Mouse (Mus musculus) right cerebral cortex, postnatal 36 days (tissue): Measurements from ENCODE around the gene Wdr43.

Source experiments
- DNase-seq, 2 experiments: peaks; one replicate each; pipeline ENCODE4 v3.0.0; 2022; ENCODE audit warnings: low spot score in 2 of 2, mixed read lengths in 1 of 2

Wdr43 gene

GRCm38 (mm10) chr17:71663491-71663890, 47.8 kb downstream of the Wdr43 start:
- DNase-seq: no peak

- no peak for DNase-seq
Observed at GRCm38 (mm10) chr17:71664172-71664571, 48.5 kb downstream of the Wdr43 start.

GRCm38 (mm10) chr17:71665201-71665600, 49.5 kb downstream of the Wdr43 start:
- no peak for DNase-seq

DNA sequence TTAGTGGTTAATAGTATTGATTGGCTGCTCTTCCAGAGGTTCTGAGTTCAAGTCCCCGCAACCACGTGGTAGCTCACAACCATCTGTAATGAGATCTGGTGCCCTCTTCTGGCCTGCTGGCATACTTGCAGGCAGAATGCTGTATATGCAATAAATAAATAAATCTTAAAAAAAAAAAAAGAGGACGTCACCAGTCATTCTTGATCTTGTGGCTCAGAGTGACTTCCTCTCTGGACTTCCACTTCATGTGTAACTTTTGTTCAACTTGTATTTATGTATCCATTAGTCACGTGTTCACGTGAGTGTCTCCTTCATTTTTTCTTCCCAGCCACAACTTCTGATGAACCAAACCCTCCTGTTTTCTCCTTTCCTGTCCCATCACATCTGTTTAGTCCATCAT, 53.8 kb downstream of the Wdr43 start:
- no peak for DNase-seq

- no peak for DNase-seq
Observed at GRCm38 (mm10) chr17:71671840-71672546, 56.3 kb downstream of the Wdr43 start.

- DNase-seq: no peak
Observed at GRCm38 (mm10) chr17:71673092-71673491, 57.4 kb downstream of the Wdr43 start, which contains the start of gene Togaram2. Gene Togaram2 (plus strand): TSS chr17:71673261.

DNA sequence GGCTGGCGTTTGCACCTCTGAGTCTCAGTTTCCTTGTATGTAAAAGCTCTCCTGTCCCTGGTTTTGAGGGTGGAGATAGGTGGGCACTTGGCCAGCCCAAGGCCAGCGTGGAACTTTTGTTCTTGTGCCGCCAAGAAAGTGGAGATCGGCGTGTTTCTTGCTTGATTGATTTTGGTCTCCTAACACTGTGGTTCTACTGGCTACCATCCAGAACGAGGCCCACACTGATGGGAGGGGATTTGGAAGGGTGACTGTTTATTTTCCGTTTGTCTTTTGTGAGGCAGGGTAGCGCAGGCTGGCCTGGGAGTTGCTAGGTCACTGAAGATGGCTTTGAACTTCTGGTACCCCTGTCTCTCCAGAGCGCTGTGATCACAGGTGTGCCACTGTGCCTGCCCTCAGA, 58.2 kb downstream of the Wdr43 start:
- no peak for DNase-seq

DNA sequence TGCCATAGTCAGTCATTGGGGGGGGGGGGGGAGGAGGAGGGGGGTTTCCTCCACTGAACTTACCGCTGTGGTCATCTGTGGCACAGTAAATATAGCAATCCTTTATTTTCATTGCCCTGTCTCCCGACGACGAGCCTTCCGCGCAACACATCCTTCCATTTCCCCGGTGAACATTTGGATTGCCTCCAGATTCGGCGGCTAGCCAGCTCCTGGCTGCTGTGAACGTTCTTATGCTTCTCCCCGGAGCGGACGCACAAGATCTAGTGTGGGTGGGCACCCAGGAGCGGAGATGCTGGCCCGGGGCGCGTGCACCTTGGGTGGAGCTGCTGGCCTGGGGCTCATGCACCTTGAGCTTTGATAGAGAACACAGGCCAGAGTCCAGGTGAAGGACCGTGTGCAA, 59.2 kb downstream of the Wdr43 start:
- no peak for DNase-seq

- no peak for DNase-seq
Observed at GRCm38 (mm10) chr17:71681666-71682065, 66.0 kb downstream of the Wdr43 start.

GRCm38 (mm10) chr17:71682379-71682778, 66.7 kb downstream of the Wdr43 start:
- no peak for DNase-seq

DNA sequence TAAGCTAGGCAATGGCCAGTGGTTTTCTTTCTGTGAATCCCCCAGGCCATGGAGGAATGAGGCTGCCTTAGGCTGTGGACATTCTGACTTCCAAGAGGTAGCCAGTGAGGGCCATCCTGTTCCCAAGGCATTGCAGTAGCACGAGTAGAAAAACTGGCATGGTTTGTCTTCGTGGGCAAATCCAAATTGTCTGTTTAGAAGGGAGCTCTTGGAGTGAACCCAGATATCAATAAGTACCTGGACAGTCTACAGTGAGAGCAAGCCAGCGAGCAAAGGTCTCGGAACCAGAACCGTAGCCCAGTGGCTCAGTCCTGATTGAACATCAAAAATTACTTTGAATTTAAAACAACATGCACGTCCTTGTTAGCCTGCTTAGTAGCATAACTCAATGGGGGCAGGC, 67.6 kb downstream of the Wdr43 start:
- no peak for DNase-seq

- no peak for DNase-seq
Observed at GRCm38 (mm10) chr17:71684103-71684608, 68.5 kb downstream of the Wdr43 start.

GRCm38 (mm10) chr17:71687436-71687835, 71.7 kb downstream of the Wdr43 start:
- no peak for DNase-seq

DNA sequence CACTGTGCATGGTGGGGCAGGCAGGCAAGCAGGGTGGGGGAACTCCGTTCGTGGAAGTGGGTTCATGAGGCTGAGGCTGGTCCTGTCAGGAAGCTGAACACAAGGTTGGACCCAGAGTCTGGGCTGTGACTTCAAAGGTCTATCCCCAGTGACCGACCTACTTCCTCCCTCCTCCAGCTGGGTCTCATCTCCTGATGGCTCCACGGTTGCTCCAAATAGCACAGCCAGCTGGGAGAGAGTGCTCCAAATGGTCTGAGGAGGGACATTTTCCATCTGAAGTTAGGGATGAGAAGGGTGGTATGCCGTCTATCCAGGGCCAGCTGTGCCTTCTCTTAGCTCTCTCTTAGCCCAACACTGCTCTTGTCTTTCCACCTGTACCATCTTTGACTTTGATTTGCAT, 74.2 kb downstream of the Wdr43 start:
- no peak for DNase-seq

DNA sequence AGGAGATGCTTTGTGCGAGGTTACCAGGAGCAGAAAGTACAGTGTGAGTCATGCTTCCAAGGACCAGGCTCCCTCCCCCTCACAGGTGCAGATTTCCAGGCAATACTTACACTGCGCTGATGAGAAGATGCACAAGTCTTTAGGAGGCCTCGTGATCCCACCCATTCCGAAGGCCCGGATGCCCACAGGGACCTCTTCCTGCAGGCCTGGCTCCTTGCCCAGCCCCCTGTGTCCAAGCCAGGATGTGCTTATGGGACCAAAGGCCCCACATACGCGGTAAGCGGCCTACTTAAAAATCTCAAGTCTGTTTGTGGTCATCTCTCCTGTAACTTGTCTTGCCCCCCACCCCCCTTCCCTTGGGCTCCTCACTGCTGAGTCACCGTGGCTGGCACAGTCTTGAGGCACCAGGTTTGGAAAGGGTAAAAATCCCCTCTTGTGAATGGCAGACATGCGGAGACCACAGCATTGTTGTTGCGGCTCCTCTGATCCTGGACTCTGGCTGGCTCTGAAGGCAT, 75.7 kb downstream of the Wdr43 start:
- peak in 1 of 2 experiments; percentile 46 for DNase-seq

- peak; percentile 60 to 63 for DNase-seq
Observed at GRCm38 (mm10) chr17:71693313-71693712, 77.6 kb downstream of the Wdr43 start.

- DNase-seq: no peak
Observed at GRCm38 (mm10) chr17:71693780-71694179, 78.1 kb downstream of the Wdr43 start.

DNA sequence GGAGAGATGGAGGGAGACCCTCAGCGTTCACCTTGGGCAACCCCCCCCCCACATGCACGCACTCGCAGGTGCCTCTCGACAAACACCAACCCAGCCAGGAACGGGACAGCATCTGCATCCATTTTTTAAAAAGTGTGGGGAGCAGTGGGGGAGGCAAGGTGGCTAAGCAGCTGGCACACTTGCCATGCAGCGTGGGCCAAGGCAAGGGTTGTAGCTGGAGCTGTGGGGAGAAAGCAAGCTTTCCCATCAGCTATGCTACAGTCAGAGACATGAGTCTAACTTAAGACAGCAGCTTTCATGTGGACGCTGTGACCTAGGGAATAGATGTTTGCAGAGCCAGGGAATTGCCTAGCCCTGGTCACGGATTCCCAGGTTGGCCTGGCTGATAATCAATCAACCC, 79.5 kb downstream of the Wdr43 start:
- no peak for DNase-seq

- DNase-seq: no peak
Observed at GRCm38 (mm10) chr17:71695716-71696315, 80.1 kb downstream of the Wdr43 start.

DNA sequence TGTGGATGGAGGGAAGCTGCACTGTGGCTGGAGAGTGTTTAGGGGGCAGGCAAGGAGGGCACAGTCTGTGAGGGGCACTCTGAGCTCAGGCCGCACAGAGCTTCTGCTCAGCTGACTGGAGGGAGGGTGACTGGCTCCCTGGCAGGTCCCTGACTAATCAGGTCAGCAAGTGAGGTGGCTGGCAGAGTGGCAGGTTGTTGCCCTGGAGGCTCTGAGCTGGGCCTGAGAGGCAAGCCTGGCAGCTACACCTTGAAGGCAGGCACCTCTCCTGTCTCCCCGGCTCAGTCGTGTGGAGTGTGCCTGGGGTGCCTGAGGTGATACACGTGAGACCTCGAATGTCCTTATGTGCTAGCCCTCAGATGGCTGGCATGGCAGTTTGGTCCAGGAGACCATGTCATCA, 80.7 kb downstream of the Wdr43 start:
- no peak for DNase-seq

DNA sequence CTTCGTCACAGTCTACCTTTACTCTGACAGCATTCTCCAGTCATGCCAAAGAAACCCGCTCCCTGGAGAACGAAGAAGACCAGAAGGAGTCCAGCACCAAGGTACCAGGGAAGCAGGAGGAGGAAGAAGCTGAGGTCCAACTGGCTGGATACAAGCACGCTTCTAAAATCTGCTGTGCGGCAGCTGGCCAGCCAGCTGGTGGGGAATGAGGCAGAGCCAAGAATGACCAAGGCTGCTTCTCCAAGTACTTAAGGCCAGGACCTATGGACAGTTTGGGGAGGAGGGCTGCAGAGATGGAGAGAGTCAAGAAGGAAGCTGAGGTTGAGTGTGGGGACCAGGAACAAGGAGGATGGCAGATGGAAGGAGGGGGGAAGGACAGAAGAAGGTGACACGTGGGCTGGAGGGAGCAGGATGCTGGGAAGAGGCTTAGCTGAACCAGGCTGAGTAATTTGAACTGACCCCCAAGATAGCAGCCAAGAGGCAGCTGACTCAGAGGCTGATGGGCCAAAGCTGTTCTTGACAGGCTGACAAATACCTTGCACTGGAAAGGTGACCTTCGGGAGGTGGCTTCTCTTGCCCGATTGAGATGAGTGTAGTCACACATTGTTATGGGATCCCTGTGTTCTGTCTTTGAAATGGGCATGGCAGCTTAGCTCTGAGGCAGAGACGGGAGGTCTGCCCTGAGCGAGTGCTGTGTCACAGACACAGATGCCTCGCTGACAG, 82.4 kb downstream of the Wdr43 start:
- DNase-seq: no peak

GRCm38 (mm10) chr17:71698619-71698956, 82.9 kb downstream of the Wdr43 start:
- DNase-seq: no peak

GRCm38 (mm10) chr17:71705113-71705512, 89.4 kb downstream of the Wdr43 start:
- no peak for DNase-seq
